Mouse (Mus musculus) ES-E14 (cell line): Measurements from ENCODE around the gene Adamtsl5.
A peak's percentile ranks its signal among the peaks of the same experiment; 100 is the strongest.

Experiments used
- CHD2 ChIP-seq: IDR thresholded peaks from 2 replicates; pipeline ENCODE4 v1.6.1; 2014; ENCODE audit warnings: mild to moderate bottlenecking, low read depth, low read length, inconsistent platforms
- HCFC1 ChIP-seq: IDR thresholded peaks from 2 replicates; pipeline ENCODE4 v1.6.1; 2012; ENCODE audit warnings: low read length, inconsistent platforms, borderline replicate concordance; ENCODE audit not compliant: insufficient read depth

- TF ChIP-seq HCFC1 (no peak), CHD2 (peak; percentile 91)
Observed at GRCm38 (mm10) chr10:80371411-80371966, 23.3 kb upstream of the Adamtsl5 start.
